Mouse (Mus musculus) myocyte (in vitro differentiated cells): ENCODE measurements around the gene Fam196a.

Experiments used
- E2F4 ChIP-seq: IDR thresholded peaks from one replicate; pipeline ENCODE4 v1.6.1; 2011; ENCODE audit warnings: mild to moderate bottlenecking, control low read depth, moderate library complexity; ENCODE audit not compliant: insufficient read depth
- MAX ChIP-seq: IDR thresholded peaks from one replicate; pipeline ENCODE4 v1.6.1; 2011; ENCODE audit warnings: low read depth, mild to moderate bottlenecking, control low read depth
- MYOG ChIP-seq, 3 experiments: IDR thresholded peaks; one replicate each; pipeline ENCODE4 v1.6.1; 2011; ENCODE audit warnings: control low read depth in 2 of 3, low read depth in 2 of 3, mild to moderate bottlenecking in 2 of 3; ENCODE audit not compliant: insufficient read length in 2 of 3, control insufficient read depth in 1 of 3, insufficient read depth in 1 of 3
- POLR2A ChIP-seq: IDR thresholded peaks from one replicate; pipeline ENCODE4 v1.6.1; 2011; ENCODE audit warnings: low read depth, mild to moderate bottlenecking, control low read depth, moderate library complexity; ENCODE audit not compliant: insufficient read length
- REST ChIP-seq: IDR thresholded peaks from one replicate; pipeline ENCODE4 v1.6.1; 2011; ENCODE audit warnings: mild to moderate bottlenecking, control low read depth, moderate library complexity; ENCODE audit not compliant: insufficient read depth, insufficient read length
- TCF12 ChIP-seq: IDR thresholded peaks from one replicate; pipeline ENCODE4 v1.6.1; 2011; ENCODE audit warnings: mild to moderate bottlenecking, control low read depth; ENCODE audit not compliant: poor library complexity, insufficient read depth, severe bottlenecking
- TCF3 ChIP-seq: IDR thresholded peaks from one replicate; pipeline ENCODE4 v1.6.1; 2011; ENCODE audit warnings: low read depth, control low read depth; ENCODE audit not compliant: insufficient read length
- USF1 ChIP-seq: IDR thresholded peaks from one replicate; pipeline ENCODE4 v1.6.1; 2011; ENCODE audit warnings: low read depth, mild to moderate bottlenecking, control low read depth, moderate library complexity

DNA sequence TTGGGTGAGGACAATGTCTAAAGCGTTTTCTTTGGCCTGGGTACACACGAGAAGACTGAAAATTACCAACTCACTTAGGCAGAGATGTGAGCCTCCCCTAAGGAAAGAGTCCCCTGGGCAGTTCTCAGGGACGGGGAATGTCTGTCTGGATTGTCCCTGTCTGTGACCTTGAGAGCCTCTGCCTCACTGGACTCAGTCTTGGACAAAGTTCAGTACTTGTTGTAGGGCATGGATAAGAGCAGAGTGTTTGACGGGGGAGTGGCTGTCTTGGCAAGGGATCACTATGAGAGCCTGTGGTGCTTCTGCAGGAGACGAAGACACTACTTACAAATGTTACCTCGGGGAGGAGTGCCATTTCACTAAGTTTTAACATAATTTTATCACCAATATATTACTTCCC, 57.8 kb downstream of the Fam196a start:
- TF ChIP-seq POLR2A (no peak), E2F4 (no peak), TCF12 (no peak), MYOG (IDR thresholded peaks at IDR 0.05; ENCODE audit: control insufficient read depth in 1 of 3, insufficient read depth in 1 of 3, insufficient read length in 2 of 3, low read depth in 2 of 3) (no peak), TCF3 (no peak), REST (no peak), USF1 (no peak), MAX (no peak)
